Mouse (Mus musculus) kidney, adult 11 months (tissue): ENCODE data around the gene Chid1.
A peak's percentile ranks its signal among the peaks of the same experiment; 100 is the strongest.
"Not testable (repeated sequence)": the region's sequence is repeated elsewhere in the genome, so short reads cannot be mapped to it uniquely, and the experiment has no call there.

Source experiments
- DNase-seq: peaks from one replicate; pipeline ENCODE4 v3.0.0; 2022

Gene Chid1

GRCm38 (mm10) chr7:141460001-141460390 lies 79.7 kb downstream of the Chid1 start:
- DNase-seq = no peak

GRCm38 (mm10) chr7:141459301-141459711 lies 80.4 kb downstream of the Chid1 start:
- no peak for DNase-seq

GRCm38 (mm10) chr7:141458661-141459060 lies 81.0 kb downstream of the Chid1 start:
- no peak for DNase-seq

- peak; percentile 55 for DNase-seq
These were observed 81.5 kb downstream of the Chid1 start for GRCm38 (mm10) chr7:141457986-141458660.

GRCm38 (mm10) chr7:141457236-141457635 lies 82.4 kb downstream of the Chid1 start:
- DNase-seq = peak; percentile 28

GRCm38 (mm10) chr7:141456739-141457138 lies 82.9 kb downstream of the Chid1 start:
- DNase-seq = peak; percentile 41

GRCm38 (mm10) chr7:141455610-141456314 lies 83.9 kb downstream of the Chid1 start:
- peak; percentile 94 for DNase-seq

GRCm38 (mm10) chr7:141454967-141455551 lies 84.6 kb downstream of the Chid1 start, which contains the start of gene Pnpla2:
Gene Pnpla2, plus strand, starts transcription at chr7:141455198.
- peak; percentile 94 for DNase-seq

GRCm38 (mm10) chr7:141453636-141454035 lies 86.0 kb downstream of the Chid1 start:
- DNase-seq = no peak

- no peak for DNase-seq
These were observed 87.7 kb downstream of the Chid1 start for GRCm38 (mm10) chr7:141451928-141452327.

GRCm38 (mm10) chr7:141447110-141447991 lies 92.3 kb downstream of the Chid1 start, which contains the start of gene Rplp2:
Gene Rplp2, plus strand, starts transcription at chr7:141447370.
- DNase-seq = peak; percentile 94

- not testable (repeated sequence) for DNase-seq
These were observed 93.3 kb downstream of the Chid1 start for GRCm38 (mm10) chr7:141446374-141446773.

- peak; percentile 69 for DNase-seq
These were observed 95.8 kb downstream of the Chid1 start, which contains the start of gene Pidd1 for GRCm38 (mm10) chr7:141443828-141444237. Gene Pidd1, minus strand, starts transcription at chr7:141444025.
